Mouse (Mus musculus) urinary bladder, adult 18-20 months (tissue): ENCODE results near the gene Odf4.

Experiments
- DNase-seq, 2 experiments: peaks; one replicate each; pipeline ENCODE4 v3.0.0; 2022; ENCODE audit warnings: low spot score in 2 of 2, mixed read lengths in 2 of 2

Gene Odf4

DNA sequence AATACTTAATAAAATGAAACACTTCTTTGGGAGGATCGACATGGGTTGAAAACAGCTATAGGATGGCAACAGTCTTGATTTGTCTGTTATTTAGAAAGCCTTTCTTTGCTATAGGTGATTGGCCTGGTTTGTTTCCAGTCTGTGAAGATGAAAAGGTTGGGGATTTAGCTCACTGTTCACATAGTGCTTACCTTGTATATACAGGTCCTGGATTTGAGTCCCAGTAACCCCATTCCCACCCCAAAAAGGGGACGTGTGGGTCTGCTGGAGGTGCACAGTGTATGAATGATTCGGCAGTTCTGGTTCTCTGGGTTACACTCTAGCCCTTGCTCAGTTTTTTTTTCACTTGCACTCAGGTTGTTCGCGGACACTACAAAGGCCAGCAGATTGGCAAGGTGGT, 24.1 kb downstream of the Odf4 start:
- no peak for DNase-seq

DNA sequence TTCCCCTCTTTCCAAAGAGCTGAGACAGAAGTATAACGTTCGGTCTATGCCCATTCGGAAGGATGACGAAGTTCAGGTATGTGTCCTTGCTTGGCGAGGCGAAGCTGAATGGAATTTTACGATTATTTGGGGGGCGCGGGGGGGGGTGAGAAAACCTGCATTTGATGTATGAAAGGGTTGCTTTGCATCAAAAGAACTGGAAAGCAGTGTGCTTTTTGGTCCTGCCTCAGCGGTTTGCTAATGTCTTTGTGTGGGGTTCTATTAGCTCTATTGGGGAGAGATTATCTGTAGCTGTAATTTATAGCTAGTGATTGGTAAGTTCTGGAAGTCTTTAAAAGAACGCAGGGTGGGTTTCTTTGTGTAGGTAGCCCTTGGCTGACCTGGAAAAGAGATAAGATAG, 24.5 kb downstream of the Odf4 start:
- no peak for DNase-seq

DNA sequence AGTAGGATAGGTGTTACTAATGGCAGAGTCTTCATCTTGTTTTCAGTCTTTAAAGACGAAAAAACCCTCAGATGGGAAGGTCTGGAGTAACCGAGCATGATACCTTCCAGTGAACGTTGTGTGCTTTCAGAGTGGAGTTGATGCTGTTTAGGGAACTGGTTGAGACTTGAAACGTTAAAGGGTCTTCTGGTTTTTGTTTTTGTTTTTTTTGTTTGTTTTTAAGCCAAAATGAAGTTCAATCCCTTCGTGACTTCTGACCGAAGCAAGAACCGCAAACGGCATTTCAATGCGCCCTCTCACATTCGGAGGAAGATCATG, 24.9 kb downstream of the Odf4 start:
- no peak for DNase-seq

DNA sequence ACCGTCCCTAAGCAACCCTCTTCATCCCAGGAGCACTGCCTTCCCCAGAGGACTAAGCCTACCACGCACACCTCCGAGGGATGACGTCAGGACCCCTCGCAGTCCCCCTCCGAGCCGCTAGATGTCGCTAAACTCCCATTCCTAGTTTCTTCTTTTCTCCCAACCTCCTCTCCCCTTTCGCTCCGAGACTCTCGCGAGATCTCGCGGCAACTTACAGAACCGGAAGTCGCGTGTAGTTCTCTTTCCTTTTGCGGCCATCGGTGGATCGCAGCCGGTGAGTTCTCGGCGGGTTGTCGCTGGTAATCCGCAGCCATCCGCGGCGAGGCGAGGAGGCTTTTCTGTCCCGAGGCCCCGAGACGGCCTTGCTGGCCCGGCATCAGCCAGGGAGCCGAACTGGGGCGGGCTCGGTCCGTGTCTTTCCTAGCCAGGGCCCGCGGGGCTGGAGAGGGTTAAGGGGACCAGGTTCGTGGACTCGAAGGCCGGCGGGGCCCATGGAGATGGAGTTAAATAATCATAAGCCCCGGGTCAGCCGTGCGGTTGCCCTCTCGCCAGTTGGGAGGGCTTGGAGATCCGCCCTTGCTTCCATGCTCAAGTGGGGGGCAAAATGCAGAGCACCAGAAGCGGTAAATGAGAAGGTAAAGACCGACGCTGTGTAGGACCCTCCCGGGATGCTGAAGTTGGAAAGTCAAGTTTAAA, 25.4 kb downstream of the Odf4 start, which contains the start of gene Rpl26:
Gene Rpl26, plus strand, starts transcription at position 233 of the 696 bp plus-strand sequence.
- peak; percentile 95 to 98 for DNase-seq

DNA sequence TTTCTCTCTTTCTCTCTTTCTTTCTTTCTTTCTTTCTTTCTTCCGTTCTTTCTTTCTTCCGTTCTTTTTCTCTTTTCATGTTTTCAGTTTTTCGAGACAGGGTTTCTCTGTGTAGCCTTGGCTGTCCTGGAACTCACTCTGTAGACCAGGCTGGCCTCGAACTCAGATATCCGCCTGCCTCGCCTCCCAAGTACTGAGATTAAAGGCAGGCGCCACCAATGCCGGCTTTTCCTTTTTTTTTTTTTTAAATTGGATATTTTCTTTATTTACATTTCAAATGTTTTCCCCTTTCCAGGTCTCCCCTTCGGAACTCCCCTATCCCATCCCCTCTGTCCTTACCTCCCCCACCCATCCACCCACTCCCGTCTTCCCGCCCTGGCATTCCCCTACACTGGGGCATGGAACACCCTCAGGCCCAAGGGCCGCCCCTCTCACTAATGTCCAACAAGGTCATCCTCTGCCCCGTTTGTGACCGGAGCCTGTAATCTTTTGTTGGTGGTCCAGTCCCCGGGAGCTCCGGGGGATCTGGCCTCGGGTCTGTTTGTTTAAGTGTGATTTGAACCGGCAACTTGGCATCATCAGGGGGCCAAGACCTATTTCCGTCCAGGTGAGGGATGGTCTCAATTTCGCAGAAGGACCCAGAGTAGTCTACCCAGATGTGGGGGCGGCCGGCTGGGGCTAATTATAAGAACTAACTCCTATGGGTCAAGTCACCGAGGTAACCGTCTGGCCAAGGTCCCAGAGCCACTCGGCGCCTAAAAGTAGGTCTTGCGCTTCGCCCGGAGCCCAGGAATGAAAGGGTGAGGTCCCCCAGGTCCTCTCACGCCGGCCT, 26.1 kb downstream of the Odf4 start:
- DNase-seq, result no peak

DNA sequence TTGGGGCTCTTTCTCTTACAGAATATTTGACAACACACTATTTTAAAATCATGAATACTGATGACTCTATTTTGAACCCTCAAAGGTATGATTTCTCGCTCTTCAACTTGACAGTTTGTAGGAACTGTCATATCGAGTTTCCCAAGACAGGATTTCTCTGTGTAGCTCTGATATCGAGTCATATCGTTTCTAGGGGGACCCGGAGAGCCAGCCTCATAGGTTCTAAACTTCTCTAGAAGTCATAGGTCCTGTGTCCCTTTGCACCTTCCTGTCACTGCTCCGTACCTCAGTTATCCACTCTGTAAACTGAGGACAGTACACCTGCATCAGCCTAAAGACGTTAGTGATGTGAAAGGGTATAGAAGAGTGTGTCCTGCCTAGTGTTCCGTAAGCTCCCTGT, 27.1 kb downstream of the Odf4 start:
- DNase-seq, result no peak

DNA sequence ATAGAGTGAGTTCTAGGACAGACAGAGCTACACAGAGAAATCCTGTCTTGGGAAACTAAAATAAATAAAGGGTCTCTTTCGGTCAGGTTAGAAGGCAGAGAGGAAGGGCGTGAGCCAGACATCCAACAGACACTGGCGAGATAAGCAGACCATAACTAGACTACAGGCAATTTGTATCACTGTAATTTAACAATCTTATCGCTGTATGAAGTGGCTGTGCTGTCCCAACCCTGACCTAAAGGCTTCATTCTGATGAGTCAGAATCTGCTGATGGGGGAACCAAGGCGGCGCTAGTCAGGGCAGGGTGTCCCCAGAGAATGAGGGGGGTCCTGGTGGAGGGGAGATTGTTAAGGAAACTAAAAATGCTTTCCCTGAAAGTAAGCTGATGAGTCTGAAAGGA, 28.1 kb downstream of the Odf4 start:
- no peak for DNase-seq

DNA sequence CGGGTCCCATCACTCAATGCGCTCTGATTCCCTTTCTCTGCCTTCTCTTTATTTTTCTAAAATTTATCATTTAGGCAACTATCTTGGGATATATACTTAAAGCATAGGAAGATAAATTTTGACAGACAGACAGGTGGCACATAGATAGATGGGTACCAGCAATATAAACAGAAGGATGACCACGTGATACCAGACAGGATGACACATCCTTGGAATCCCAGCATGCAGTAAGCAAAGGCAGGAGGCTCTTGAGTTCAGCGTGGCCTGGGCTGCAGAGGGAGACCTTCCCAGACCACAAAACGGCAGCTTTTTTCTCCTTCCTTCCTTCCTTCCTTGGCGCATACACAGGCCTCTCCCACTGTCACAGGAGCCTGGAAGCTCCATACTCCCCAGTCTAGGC, 29.0 kb downstream of the Odf4 start:
- DNase-seq, result no peak

DNA sequence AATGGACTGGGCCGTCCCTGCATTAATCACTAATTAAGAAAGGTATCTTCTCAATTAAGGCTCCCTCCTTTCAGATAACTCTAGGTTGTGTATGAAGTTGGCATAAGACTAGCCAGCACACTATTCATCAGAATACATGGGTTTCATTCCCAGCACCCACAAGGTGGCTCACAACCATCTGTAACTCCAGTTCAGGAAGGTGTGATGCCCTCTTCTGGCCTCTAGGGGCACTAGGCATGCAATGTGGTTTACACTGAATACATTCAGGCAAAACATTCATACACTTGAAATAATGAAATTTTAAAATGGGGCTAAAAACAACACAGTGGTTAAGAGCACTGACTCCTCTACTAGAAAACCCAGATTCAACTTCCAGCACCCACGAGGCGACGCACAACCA, 29.8 kb downstream of the Odf4 start:
- no peak for DNase-seq

DNA sequence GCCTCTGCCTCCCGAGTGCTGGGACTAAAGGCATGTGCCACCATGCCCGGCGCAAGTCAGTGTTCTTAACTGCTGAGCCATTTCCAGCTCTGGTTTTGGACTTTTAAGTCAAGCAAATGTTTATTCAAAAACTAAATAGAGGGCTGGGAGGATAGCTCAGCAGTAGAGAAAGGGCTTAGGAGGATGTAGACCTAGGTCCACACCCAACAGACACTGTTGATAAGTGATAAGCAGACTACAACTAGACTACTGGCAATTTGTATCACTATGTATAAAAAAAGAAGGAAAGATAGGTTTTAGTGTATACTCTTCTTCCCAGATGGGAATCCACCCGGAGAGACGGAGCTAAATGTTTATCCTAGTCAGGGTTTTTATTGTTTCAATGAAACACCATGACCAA, 30.6 kb downstream of the Odf4 start:
- no peak for DNase-seq

DNA sequence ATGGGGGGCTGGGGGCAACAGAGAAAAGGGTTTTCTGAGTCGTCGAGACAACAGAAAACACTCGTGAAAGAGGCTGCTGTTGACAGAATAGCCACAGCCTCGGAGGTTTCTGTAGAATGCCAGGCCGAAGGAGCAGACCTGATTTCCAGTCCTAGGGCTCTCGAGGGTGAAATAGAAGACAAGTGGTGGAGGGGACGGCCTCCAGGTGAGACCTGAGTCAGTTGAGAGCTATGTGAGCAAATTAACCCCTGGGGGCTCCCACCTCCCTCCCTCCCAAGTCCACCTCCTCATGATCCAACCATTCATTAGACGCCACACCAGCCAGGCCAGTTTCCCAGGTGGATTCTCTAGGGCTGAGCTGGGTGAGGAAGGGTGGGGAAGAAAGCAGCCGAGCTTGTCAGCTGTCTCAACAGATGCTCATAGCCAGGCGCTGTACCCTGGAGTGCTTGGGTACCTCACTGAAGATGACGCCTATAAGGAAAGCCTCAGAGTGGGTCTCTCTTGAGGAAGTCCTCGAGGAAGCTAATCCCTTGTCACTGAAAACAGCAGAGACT, 32.9 kb downstream of the Odf4 start:
- no peak for DNase-seq

DNA sequence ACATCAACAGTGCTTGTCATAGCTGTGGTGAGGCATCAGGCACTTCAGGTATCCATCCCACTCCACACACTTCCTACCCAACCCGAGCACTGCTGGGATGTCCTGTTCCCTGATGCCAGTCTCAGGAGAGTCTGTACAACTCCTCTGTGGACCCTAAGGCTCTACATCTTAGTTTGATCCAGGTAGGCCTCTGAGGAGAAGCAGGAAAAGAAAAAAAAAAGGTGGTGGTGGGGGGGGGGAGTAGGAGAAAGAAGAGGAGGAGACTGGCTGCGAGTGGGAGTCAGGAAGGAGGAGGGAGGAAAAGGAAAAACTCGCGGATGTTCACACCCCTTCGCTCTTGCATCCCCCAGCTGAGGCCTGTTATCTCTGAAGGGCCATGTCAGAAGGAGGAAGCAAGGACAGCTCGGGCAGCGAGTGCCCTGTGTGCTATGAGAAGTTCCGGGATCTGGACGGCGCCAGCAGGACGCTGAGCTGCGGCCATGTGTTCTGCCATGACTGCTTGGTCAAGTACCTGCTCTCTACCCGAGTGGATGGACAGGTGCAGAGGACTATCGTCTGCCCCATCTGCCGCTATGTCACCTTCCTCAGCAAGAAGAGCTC, 34.5 kb downstream of the Odf4 start:
- DNase-seq, result no peak

DNA sequence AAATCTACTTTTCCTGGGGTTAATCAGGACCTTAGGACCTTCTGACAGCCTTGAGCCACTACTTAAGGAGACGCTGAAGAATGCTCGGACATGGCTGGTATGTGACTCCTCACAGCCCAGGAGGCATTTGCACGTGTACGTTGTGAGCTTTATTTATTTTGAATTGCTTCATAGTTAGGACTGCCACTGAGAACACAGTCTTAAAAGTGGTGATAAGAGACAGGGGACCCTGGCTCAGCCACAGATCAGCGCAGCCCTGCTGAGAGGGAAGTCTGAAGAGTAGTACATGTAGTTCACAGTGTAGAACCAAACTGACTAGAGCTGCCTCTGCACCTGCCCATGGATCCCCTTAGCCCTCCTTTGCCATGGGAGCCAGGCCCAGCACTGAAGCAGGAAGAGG, 35.1 kb downstream of the Odf4 start:
- no peak for DNase-seq

DNA sequence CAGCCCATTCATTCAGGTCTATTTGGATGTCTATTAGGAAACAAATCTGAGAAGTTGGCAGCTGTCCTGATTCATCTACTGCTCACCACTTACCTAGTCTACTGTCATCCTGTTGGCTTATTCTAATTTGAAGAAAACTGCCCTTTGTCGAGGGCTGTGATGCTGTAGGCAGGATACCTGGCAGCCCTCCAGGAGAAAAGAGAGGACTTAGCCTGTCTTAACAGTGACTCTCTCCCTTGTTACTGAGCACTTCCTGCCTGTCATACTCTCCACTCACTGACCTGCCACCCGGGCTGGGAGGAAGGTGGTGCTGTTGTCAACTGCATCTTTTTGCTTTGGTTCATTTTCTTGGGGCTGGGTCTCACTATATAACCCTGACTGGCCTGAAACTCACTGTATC, 36.3 kb downstream of the Odf4 start:
- no peak for DNase-seq

DNA sequence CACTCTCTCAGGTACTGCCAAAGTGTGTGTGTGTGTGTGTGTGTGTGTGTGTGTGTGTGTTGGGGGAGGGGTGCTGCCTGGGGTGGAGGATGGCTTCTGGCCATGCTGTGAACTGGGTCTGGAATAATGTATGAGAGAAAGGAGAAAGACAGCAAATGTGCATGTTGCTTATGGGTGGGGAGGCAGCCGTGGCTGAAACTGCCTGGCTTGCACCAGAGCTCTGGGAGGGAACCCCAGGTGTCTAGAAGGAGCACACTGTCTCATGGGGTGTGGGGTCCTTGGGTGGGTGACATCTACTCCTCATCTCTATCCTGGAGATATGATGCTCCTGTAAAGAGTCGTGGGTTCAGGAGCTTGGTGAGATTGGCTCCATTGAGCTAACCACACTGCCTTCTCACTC, 38.2 kb downstream of the Odf4 start:
- no peak for DNase-seq

DNA sequence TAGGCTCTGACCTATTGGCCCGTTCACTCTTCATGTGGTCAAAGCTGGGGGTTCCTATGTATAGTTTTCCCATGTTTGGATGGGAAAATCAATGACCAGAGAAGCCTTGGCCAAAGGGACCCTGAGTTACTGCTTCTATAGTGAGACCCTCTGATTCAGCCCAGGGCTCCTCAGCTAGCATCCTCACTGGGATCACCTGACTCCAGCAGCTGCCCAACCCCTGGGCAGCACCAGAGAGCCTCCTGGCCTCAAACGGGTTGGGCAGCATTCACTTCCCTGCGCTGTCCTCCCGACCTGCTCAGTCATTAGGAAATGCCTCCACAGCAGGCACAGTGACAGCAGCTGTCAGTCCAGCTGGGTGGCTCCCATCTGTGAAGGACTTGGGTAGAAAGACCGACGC, 38.6 kb downstream of the Odf4 start, which contains the start of gene Rnf222:
Gene Rnf222, plus strand, starts transcription at position 301 of the 400 bp plus-strand sequence.
- DNase-seq, result no peak

DNA sequence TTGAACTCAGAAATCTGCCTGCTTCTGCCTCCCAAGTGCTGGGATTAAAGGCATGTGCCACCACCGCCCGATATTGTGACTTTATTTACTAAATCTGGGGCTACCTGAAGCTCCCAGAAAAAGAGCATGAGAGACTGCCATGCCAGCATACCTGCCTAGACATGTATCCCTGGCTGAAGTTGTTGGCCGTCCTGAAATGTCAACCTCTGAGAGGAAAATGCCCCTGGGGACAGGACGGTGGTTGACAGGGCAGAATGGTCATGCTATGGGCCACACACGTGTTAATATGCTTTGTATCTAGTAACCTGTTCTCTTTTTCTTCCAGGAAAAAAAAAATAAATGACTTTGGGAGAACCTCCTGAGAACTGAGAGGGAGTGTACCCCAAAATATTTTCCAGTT, 40.8 kb downstream of the Odf4 start:
- DNase-seq, result no peak

DNA sequence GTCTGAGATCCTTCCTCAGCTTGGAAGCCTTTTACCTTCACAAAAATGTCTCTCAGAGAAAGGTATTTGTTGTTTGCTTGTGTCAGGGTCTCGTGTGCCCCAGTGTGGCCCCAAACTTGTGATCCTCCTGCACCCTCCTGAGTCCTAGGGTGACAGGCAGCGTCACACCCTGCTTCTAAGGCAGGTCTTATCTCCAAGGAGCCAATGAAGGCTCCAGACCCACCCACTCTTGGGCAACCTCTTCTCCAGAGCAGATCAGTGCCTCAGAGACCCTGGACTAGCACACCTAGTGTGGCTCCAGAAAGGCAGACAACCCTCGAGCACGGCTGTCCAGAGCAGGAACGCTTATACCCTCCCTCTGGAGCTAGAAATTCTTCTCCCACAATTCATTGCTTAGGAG, 42.5 kb downstream of the Odf4 start:
- DNase-seq, result no peak

DNA sequence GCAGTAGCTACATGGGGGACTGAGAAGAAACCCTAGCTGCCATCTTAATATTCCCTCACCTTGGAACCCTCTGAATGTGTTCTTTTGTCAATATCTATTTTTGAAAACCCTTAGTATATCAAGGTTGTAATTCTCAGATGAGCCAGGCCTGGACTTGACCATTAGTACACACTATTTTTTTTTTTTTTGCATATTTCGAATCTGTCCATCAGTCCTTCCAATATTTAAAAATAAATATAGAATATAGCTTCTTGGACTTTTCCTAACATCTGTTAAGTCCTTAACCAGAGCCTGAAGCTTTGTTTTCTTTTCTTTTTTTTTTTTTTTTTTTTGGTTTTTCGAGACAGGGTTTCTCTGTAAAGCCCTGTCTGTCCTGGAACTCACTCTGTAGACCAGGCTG, 43.0 kb downstream of the Odf4 start:
- no peak for DNase-seq

DNA sequence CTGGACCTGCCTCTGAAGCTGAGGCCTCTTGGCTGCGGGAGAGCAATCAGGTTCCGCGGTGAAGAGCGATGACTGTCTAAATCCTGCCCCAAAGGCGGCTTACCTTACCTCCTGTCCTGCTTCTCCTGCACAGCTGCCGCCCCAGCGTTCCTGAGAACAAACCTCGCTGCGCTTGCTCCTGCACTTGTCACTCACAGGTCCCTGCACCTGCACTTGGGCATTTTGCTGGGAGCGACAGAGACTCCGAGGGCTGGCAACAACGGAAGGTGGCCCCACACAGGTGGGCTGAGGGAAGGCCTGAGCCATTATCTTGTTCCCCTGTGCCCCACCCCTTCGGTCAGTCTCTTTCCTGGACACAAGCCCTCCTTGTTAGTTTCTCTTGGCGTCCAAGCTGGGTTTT, 44.8 kb downstream of the Odf4 start:
- DNase-seq, result no peak

DNA sequence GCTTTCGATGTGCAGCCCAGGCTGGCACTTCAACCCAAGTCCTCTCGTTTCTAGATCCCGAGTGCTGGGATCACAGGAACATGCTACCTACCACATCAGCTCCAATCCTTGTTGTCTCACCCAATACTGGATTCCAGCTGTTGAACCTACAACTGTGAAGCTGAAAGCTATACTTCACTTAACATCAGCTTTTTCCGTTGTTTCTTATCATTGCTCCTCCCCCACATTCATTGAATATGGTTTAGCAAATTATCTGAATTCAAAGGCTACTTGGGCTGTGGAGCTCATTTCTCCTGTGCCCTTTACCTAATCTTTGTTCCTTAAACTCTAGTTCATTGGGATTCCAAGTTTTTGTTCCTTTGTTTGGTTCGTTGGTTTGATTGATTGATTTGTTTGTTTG, 48.1 kb downstream of the Odf4 start:
- DNase-seq, result no peak

DNA sequence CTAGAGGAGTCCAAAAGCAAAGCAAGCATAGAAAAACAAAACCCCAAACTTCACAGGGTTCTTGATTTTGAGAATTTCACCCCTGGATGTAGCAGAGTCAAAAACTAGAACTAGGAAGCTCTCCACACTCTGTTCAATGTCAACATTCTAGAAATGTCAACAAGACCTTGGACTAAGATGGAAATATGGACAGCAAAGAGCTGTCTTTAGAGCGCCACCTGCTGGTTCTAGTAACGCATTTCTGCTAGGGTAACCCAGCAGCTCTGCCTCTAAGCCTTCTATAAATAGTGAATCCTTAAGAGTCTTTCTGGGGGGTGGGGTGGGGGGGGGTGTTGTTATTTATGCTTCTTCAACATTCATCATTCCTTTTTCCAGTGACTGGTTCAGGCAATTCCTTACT, 52.0 kb downstream of the Odf4 start:
- no peak for DNase-seq
